Mouse (Mus musculus): ENCODE data around the gene Rbms3.

The Rbms3 gene

GRCm38 (mm10) chr9:116903304-116903993 lies 726.3 kb downstream of the Rbms3 start:
- peak; percentile 4 for DNase-seq (ENCODE audit: low spot score)

- DNase-seq (ENCODE audit: low spot score) = no peak
Observed at GRCm38 (mm10) chr9:116899403-116899802, 730.3 kb downstream of the Rbms3 start.

- DNase-seq (ENCODE audit: low spot score) = no peak
Observed at GRCm38 (mm10) chr9:116886973-116887680, 742.6 kb downstream of the Rbms3 start.

GRCm38 (mm10) chr9:116885617-116886016 lies 744.1 kb downstream of the Rbms3 start:
- DNase-seq (ENCODE audit: low spot score) = no peak

GRCm38 (mm10) chr9:116880503-116880902 lies 749.2 kb downstream of the Rbms3 start:
- DNase-seq (ENCODE audit: low spot score) = no peak

- no peak for DNase-seq (ENCODE audit: low spot score)
Observed at GRCm38 (mm10) chr9:116879600-116880457, 749.9 kb downstream of the Rbms3 start.

- DNase-seq (ENCODE audit: low spot score) = no peak
Observed at GRCm38 (mm10) chr9:116876786-116877185, 752.9 kb downstream of the Rbms3 start.

GRCm38 (mm10) chr9:116873976-116874320 lies 755.8 kb downstream of the Rbms3 start:
- no peak for DNase-seq (ENCODE audit: low spot score)

- DNase-seq (ENCODE audit: low spot score) = peak; percentile 18
Observed at GRCm38 (mm10) chr9:116873033-116873975, 756.4 kb downstream of the Rbms3 start.

GRCm38 (mm10) chr9:116872346-116872745 lies 757.4 kb downstream of the Rbms3 start:
- no peak for DNase-seq (ENCODE audit: low spot score)

- DNase-seq (ENCODE audit: low spot score) = no peak
Observed at GRCm38 (mm10) chr9:116871576-116871975, 758.1 kb downstream of the Rbms3 start.

GRCm38 (mm10) chr9:116866060-116866459 lies 763.7 kb downstream of the Rbms3 start:
- no peak for DNase-seq (ENCODE audit: low spot score)

GRCm38 (mm10) chr9:116863626-116864025 lies 766.1 kb downstream of the Rbms3 start:
- DNase-seq (ENCODE audit: low spot score) = no peak

GRCm38 (mm10) chr9:116862341-116862740 lies 767.4 kb downstream of the Rbms3 start:
- no peak for DNase-seq (ENCODE audit: low spot score)

- no peak for DNase-seq (ENCODE audit: low spot score)
Observed at GRCm38 (mm10) chr9:116857861-116858595, 771.7 kb downstream of the Rbms3 start.

GRCm38 (mm10) chr9:116857151-116857550 lies 772.6 kb downstream of the Rbms3 start:
- DNase-seq (ENCODE audit: low spot score) = no peak

GRCm38 (mm10) chr9:116855744-116856143 lies 774.0 kb downstream of the Rbms3 start:
- DNase-seq (ENCODE audit: low spot score) = no peak

- no peak for DNase-seq (ENCODE audit: low spot score)
Observed at GRCm38 (mm10) chr9:116848905-116849304, 780.8 kb downstream of the Rbms3 start.

- DNase-seq (ENCODE audit: low spot score) = no peak
Observed at GRCm38 (mm10) chr9:116848166-116848565, 781.5 kb downstream of the Rbms3 start.

GRCm38 (mm10) chr9:116847241-116848135 lies 782.2 kb downstream of the Rbms3 start:
- DNase-seq (ENCODE audit: low spot score) = peak; percentile 84

All from adipocyte (in vitro differentiated cells).